Comparison of ENCODE assay signal across 8 mouse cellular contexts in the genomic region with DNA sequence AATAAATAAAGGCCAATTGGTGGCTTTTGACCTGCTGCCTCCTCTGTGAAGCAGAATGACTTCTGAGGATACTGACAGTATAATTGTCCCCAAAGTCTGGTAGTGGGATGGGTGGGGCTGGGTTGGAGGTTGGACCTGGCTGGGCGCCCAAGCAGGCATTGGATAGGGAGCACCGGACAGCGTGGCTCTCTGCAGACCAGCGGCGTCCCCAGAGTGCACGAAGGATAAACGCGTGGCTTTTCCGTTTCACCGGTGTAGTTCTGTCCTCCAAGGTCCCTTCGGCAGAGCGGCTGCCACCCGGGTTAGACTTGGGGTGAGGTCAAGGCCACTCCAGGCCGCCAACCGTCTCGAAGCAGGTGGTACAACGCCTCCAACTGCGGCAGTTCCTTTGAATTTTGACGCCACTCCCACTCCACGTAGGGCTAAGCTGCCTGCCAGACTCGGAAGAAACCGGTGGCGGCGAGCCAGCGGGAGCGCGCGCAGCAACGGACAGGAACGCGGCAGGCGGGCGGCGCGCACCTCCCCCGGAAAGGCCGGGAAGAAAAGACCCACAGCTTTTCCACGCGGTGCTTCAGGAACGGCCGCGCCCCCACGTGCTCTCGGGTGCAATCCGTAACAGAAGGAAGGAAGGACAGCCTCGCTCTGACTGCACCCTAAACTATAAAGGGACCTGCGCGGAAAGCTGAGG. TPM values are rescaled to one million over a fixed set of nuclear protein-coding genes. Genes with fewer than 3 reads are reported as not detected.
DNase-seq lines count a peak whose midpoint lies in the region.

No protein-coding gene starts in this region.

- H3K4me1 ChIP-seq in megakaryocyte, embryonic 14.5 days = peaks cover 17% of the 10 kb centered on the region

- no peaks in the 10 kb centered on the region for H3K9me3 ChIP-seq in megakaryocyte, embryonic 14.5 days

- peak; percentile 35 for DNase-seq in adipocyte (ENCODE audit: low spot score)
- peak; percentile 67 for DNase-seq in embryo, embryonic 10.5 days (ENCODE audit: low spot score)
- peak; percentile 79 for DNase-seq in gastrocnemius, postnatal 10 days
- DNase-seq in induced T-regulatory cell, adult 2 months (ENCODE audit: low read depth) = peak; percentile 71
- DNase-seq in left cerebral cortex, postnatal 10 days (ENCODE audit: extremely low spot score in 1 of 2, low spot score in 2 of 2) = peak; percentile 73 to 92
- peak; percentile 85 for DNase-seq in right cerebral cortex, postnatal 25 days
- peak; percentile 76 to 83 for DNase-seq in urinary bladder, postnatal 4 days (ENCODE audit: low spot score in 2 of 2)

- H3K27me3 ChIP-seq in megakaryocyte, embryonic 14.5 days (replicated peaks) = peaks cover 13% of the 10 kb centered on the region

- peak overlapping the region; percentile 92 for H3K4me3 ChIP-seq in megakaryocyte, embryonic 14.5 days (replicated peaks)

- intact Hi-C loops in left cerebral cortex, postnatal 10 days (cut with DNase I) = loop anchor here (5.0 kb wide), 1 partner anchor 41 kb away; no protein-coding TSS in a partner anchor

- H3K36me3 ChIP-seq in megakaryocyte, embryonic 14.5 days (replicated peaks; ENCODE audit: low read length) = peaks cover under 1% of the 10 kb centered on the region

RNA-seq across cellular contexts. Expression of a gene that starts 22.5 kb away (rescaled TPM):
- total RNA-seq in gastrocnemius, postnatal 10 days (2021) = 10 to 100 TPM; 68.2 to 81.9 TPM
- 10 to 100 TPM in 1 of 2 experiments, 1 to 10 TPM in 1; 8.7 to 10.4 TPM for total RNA-seq in left cerebral cortex, postnatal 10 days (2021)
- 20.4 and 57.9 TPM in 2 replicates for polyA plus RNA-seq in megakaryocyte, embryonic 14.5 days (2012; ENCODE audit: insufficient read depth, low replicate concordance)

RNA-seq across cellular contexts. Expression of a gene that starts 32.9 kb away (rescaled TPM):
- 10 to 100 TPM; 13.2 to 18.9 TPM for total RNA-seq in gastrocnemius, postnatal 10 days (2021)
- total RNA-seq in left cerebral cortex, postnatal 10 days (2021) = 10 to 100 TPM; 32.2 to 34.3 TPM
- polyA plus RNA-seq in megakaryocyte, embryonic 14.5 days (2012; ENCODE audit: insufficient read depth, low replicate concordance) = 12.5 and 16.4 TPM in 2 replicates

RNA-seq across cellular contexts. Expression of a gene that starts 33.0 kb away (rescaled TPM):
- total RNA-seq in gastrocnemius, postnatal 10 days (2021) = 1 to 10 TPM; 3.0 to 4.2 TPM
- total RNA-seq in left cerebral cortex, postnatal 10 days (2021) = 1 to 10 TPM; 9.4 to 10.0 TPM
- 1.2 and 2.1 TPM in 2 replicates for polyA plus RNA-seq in megakaryocyte, embryonic 14.5 days (2012; ENCODE audit: insufficient read depth, low replicate concordance)

RNA-seq across cellular contexts. Expression of a gene that starts 38.0 kb away (rescaled TPM):
- not detected for total RNA-seq in gastrocnemius, postnatal 10 days (2021)
- total RNA-seq in left cerebral cortex, postnatal 10 days (2021) = not detected
- polyA plus RNA-seq in megakaryocyte, embryonic 14.5 days (2012; ENCODE audit: insufficient read depth, low replicate concordance) = not detected in 2 replicates

Comparison
In these comparisons a context has a peak if more than half of its experiments do, and no peak if none do; other contexts are left out.
1. Peak in every context shown above with its lines: DNase-seq and H3K4me3 ChIP-seq.
2. DNase-seq: peak in every context shown above with its lines; median percentile 85 in right cerebral cortex, postnatal 25 days; 82 in left cerebral cortex, postnatal 10 days; 80 in urinary bladder, postnatal 4 days; 79 in gastrocnemius, postnatal 10 days; 71 in induced T-regulatory cell, adult 2 months; 67 in embryo, embryonic 10.5 days; 35 in adipocyte.
3. RNA of a gene that starts 22.5 kb away (total RNA-seq): 68.2 to 81.9 TPM in gastrocnemius, postnatal 10 days; 8.7 to 10.4 TPM in left cerebral cortex, postnatal 10 days; every median in the first group is over 4 times any median in the second.